Mouse (Mus musculus) limb, embryonic 14.5 days (tissue): ENCODE measurements at regions not wholly inside any gene's neighbourhood (a gene's known extent, or its start where the extent isn't known, plus 50 kb on each side); places are given as distances from the start of the nearest gene placed in this dataset.

ENCODE experiments used
- ATAC-seq: fragments of 200-750 bp; cut with Nextera tagmentation; 2 replicates; pipeline ENCODE4 v1.8.0; 2017; ENCODE audit warnings: low read depth, moderate number of reproducible peaks, moderate TSS enrichment; ENCODE audit not compliant: low FRiP score
- DNase-seq: peaks from one replicate; pipeline ENCODE4 v3.0.0-alpha.2; 2015; ENCODE audit warnings: low spot score
- H3K27ac ChIP-seq: fragments of 300-500 bp; sonication (generic); replicated peaks from 2 replicates; pipeline ENCODE4 v1.5.1; 2014; ENCODE audit warnings: low read depth, mild to moderate bottlenecking, low read length, moderate library complexity, mixed read lengths
- H3K27me3 ChIP-seq: fragments of 300-500 bp; sonication (generic); 2 replicates; pipeline ENCODE4 v1.6.1; 2014; ENCODE audit warnings: low read length, mixed read lengths; ENCODE audit not compliant: control insufficient read depth, insufficient read depth
- H3K36me3 ChIP-seq: fragments of 300-500 bp; sonication (generic); 2 replicates; pipeline ENCODE4 v1.6.1; 2014; ENCODE audit warnings: mild to moderate bottlenecking, low read length, moderate library complexity, mixed read lengths; ENCODE audit not compliant: control insufficient read depth, insufficient read depth
- H3K4me1 ChIP-seq: fragments of 300-500 bp; sonication (generic); 2 replicates; pipeline ENCODE4 v1.6.1; 2014; ENCODE audit warnings: antibody characterized with exemption, low read length, mixed read lengths; ENCODE audit not compliant: control insufficient read depth, insufficient read depth
- H3K4me2 ChIP-seq: fragments of 300-500 bp; sonication (generic); replicated peaks from 2 replicates; pipeline ENCODE4 v1.6.1; 2014; ENCODE audit warnings: low read depth, mild to moderate bottlenecking, low read length, moderate library complexity; ENCODE audit not compliant: severe bottlenecking
- H3K4me3 ChIP-seq: fragments of 300-500 bp; sonication (generic); replicated peaks from 2 replicates; pipeline ENCODE4 v1.5.1; 2014; ENCODE audit warnings: low read length
- H3K9ac ChIP-seq: fragments of 300-500 bp; sonication (generic); 2 replicates; pipeline ENCODE4 v1.6.1; 2014; ENCODE audit warnings: mild to moderate bottlenecking, low read depth, low read length, moderate library complexity; ENCODE audit not compliant: severe bottlenecking
- H3K9me3 ChIP-seq: fragments of 300-500 bp; sonication (generic); 2 replicates; pipeline ENCODE4 v1.6.1; 2016; ENCODE audit warnings: low read length; ENCODE audit not compliant: control insufficient read depth
- POLR2A ChIP-seq: fragments of 200-500 bp; IDR thresholded peaks from 2 replicates; pipeline ENCODE4 v1.8.0; 2012; ENCODE audit warnings: inconsistent platforms, mild to moderate bottlenecking, moderate library complexity, borderline replicate concordance; ENCODE audit not compliant: insufficient read depth, insufficient read length; ENCODE audit errors: extremely low read depth
- WGBS: fragments of 180-500 bp; shearing (Covaris S2); extraction: QIAGEN DNeasy Blood & Tissue Kit; methylation state at CpG from one replicate; pipeline ENCODE4 v1.1.7; 2014; 5-methylcytosine and 5-hydroxymethylcytosine counted together

- no peaks in the 10 kb centered on the region for H3K27me3 ChIP-seq
- no peak for TF ChIP-seq POLR2A
- H3K4me2 ChIP-seq, result no peak overlapping the region
- no peaks in the 10 kb centered on the region for H3K36me3 ChIP-seq
- WGBS, result 48% methylated on average over 7 of the region's 7 CpGs
- H3K9me3 ChIP-seq, result no peaks in the 10 kb centered on the region
- ATAC-seq (no peak), DNase-seq (peak; percentile 58)
- H3K9ac ChIP-seq, result no peak overlapping the region
- no peaks in the 10 kb centered on the region for H3K4me1 ChIP-seq
- H3K27ac ChIP-seq, result no peak overlapping the region
- H3K4me3 ChIP-seq, result no peak overlapping the region
These were observed 429.9 kb upstream of the Tbc1d2b start for GRCm38 (mm10) chr9:90700236-90701179.

GRCm38 (mm10) chr9:90701180-90701765 is 430.7 kb upstream of the Tbc1d2b start:
- ATAC-seq (no peak), DNase-seq (peak; percentile 8)
- Histone ChIP-seq H3K9me3 (no peaks in the 10 kb centered on the region), H3K27ac (no peak overlapping the region), H3K4me1 (no peaks in the 10 kb centered on the region), H3K36me3 (no peaks in the 10 kb centered on the region), H3K27me3 (no peaks in the 10 kb centered on the region), H3K4me3 (no peak overlapping the region), H3K9ac (no peak overlapping the region), H3K4me2 (no peak overlapping the region)
- WGBS, result 69% methylated on average over 4 of the region's 4 CpGs
- TF ChIP-seq POLR2A, result no peak

- no peak overlapping the region for H3K4me3 ChIP-seq
- H3K4me2 ChIP-seq, result no peak overlapping the region
- no peak overlapping the region for H3K9ac ChIP-seq
- WGBS, result 52% methylated on average over 2 of the region's 2 CpGs
- no peak for TF ChIP-seq POLR2A
- no peak overlapping the region for H3K27ac ChIP-seq
- ATAC-seq (no peak), DNase-seq (peak; percentile 47)
- H3K36me3 ChIP-seq, result no peaks in the 10 kb centered on the region
- H3K27me3 ChIP-seq, result no peaks in the 10 kb centered on the region
- H3K4me1 ChIP-seq, result no peaks in the 10 kb centered on the region
- no peaks in the 10 kb centered on the region for H3K9me3 ChIP-seq
These were observed 443.1 kb upstream of the Tbc1d2b start for GRCm38 (mm10) chr9:90713685-90714084.

- H3K9me3 ChIP-seq, result no peaks in the 10 kb centered on the region
- ATAC-seq, result no peak
- no peak overlapping the region for H3K4me3 ChIP-seq
- H3K4me2 ChIP-seq, result no peak overlapping the region
- H3K27me3 ChIP-seq, result no peaks in the 10 kb centered on the region
- DNase-seq, result no peak
- 75% methylated on average over 4 of the region's 4 CpGs for WGBS
- H3K36me3 ChIP-seq, result no peaks in the 10 kb centered on the region
- no peak for TF ChIP-seq POLR2A
- H3K9ac ChIP-seq, result no peak overlapping the region
- H3K4me1 ChIP-seq, result no peaks in the 10 kb centered on the region
- H3K27ac ChIP-seq, result no peak overlapping the region
These were observed 460.8 kb upstream of the Tbc1d2b start for GRCm38 (mm10) chr9:90731450-90731849.

GRCm38 (mm10) chr9:90757175-90757574 is 486.6 kb upstream of the Tbc1d2b start:
- Histone ChIP-seq H3K4me3 (no peak overlapping the region), H3K36me3 (no peaks in the 10 kb centered on the region), H3K27ac (no peak overlapping the region), H3K4me2 (no peak overlapping the region), H3K27me3 (no peaks in the 10 kb centered on the region), H3K4me1 (no peaks in the 10 kb centered on the region), H3K9ac (no peak overlapping the region), H3K9me3 (no peaks in the 10 kb centered on the region)
- DNase-seq (no peak), ATAC-seq (no peak)
- 69% methylated on average over 3 of the region's 3 CpGs for WGBS
- no peak for TF ChIP-seq POLR2A
